Mouse (Mus musculus) midbrain, embryonic 16.5 days (tissue): Measurements from ENCODE around the gene Pcsk6. TPM values are rescaled to one million over a fixed set of nuclear protein-coding genes. Genes with fewer than 3 reads are reported as not detected.
A peak's percentile ranks its signal among the peaks of the same experiment; 100 is the strongest.

Experiments
- ATAC-seq: fragments of 200-750 bp; cut with Nextera tagmentation; 2 replicates; pipeline ENCODE4 v1.8.0; 2017; ENCODE audit warnings: moderate TSS enrichment
- H3K27ac ChIP-seq: fragments of 300-500 bp; sonication (generic); 2 replicates; pipeline ENCODE4 v1.5.1; 2014; ENCODE audit warnings: mild to moderate bottlenecking, low read length, mixed read lengths
- H3K27me3 ChIP-seq: fragments of 300-500 bp; sonication (generic); 2 replicates; pipeline ENCODE4 v1.6.1; 2014; ENCODE audit warnings: low read depth, low read length, mixed read lengths; ENCODE audit not compliant: control insufficient read depth, insufficient read depth
- H3K36me3 ChIP-seq: fragments of 300-500 bp; sonication (generic); 2 replicates; pipeline ENCODE4 v1.6.1; 2014; ENCODE audit warnings: mild to moderate bottlenecking, low read length, moderate library complexity, mixed read lengths; ENCODE audit not compliant: control insufficient read depth, insufficient read depth
- H3K4me1 ChIP-seq: fragments of 300-500 bp; sonication (generic); 2 replicates; pipeline ENCODE4 v1.6.1; 2014; ENCODE audit warnings: mild to moderate bottlenecking, low read length, mixed read lengths; ENCODE audit not compliant: control insufficient read depth, insufficient read depth
- H3K4me2 ChIP-seq: fragments of 300-500 bp; sonication (generic); 2 replicates; pipeline ENCODE4 v1.6.1; 2014; ENCODE audit warnings: mild to moderate bottlenecking, low read length, mixed read lengths
- H3K4me3 ChIP-seq: fragments of 300-500 bp; sonication (generic); 2 replicates; pipeline ENCODE4 v1.5.1; 2014; ENCODE audit warnings: low read depth, mild to moderate bottlenecking, low read length, moderate library complexity, mixed read lengths
- H3K9ac ChIP-seq: fragments of 300-500 bp; sonication (generic); 2 replicates; pipeline ENCODE4 v1.6.1; 2014; ENCODE audit warnings: low read depth, low read length, mixed read lengths
- H3K9me3 ChIP-seq: fragments of 300-500 bp; sonication (generic); replicated peaks from 2 replicates; pipeline ENCODE4 v1.6.1; 2014; ENCODE audit warnings: mild to moderate bottlenecking, low read length, mixed read lengths; ENCODE audit not compliant: control insufficient read depth, poor library complexity, severe bottlenecking
- WGBS: fragments of 180-500 bp; shearing (Covaris S2); extraction: QIAGEN DNeasy Blood & Tissue Kit; methylation state at CpG from one replicate; pipeline ENCODE4 v1.1.7; 2014; 5-methylcytosine and 5-hydroxymethylcytosine counted together
- polyA plus RNA-seq: library from polyadenylated mRNA; unstranded; fragments of >200 nt; fragmentation: Nextera tagmentation; extraction: Ambion mirVana; gene quantifications from 2 replicates; pipeline ENCODE4 v1.2.1, GENCODE M21; 2015

The Pcsk6 gene
- polyA plus RNA-seq, 1 experiment from 2014 or later: 0.82 TPM

GRCm38 (mm10) chr7:65945342-65945993, 83.9 kb downstream of the Pcsk6 start:
- no peak overlapping the region for H3K4me2 ChIP-seq
- no peak for ATAC-seq
- no peak overlapping the region for H3K9ac ChIP-seq
- H3K9me3 ChIP-seq: no peaks in the 10 kb centered on the region
- H3K36me3 ChIP-seq: no peaks in the 10 kb centered on the region
- no peaks in the 10 kb centered on the region for H3K4me1 ChIP-seq
- WGBS: 62% methylated on average over 8 of the region's 8 CpGs
- H3K27ac ChIP-seq: no peak overlapping the region
- H3K4me3 ChIP-seq: no peak overlapping the region
- H3K27me3 ChIP-seq: no peaks in the 10 kb centered on the region

GRCm38 (mm10) chr7:65946397-65946796, 84.9 kb downstream of the Pcsk6 start:
- no peak overlapping the region for H3K9ac ChIP-seq
- no peak overlapping the region for H3K4me2 ChIP-seq
- no peak overlapping the region for H3K4me3 ChIP-seq
- H3K4me1 ChIP-seq: no peaks in the 10 kb centered on the region
- no peaks in the 10 kb centered on the region for H3K36me3 ChIP-seq
- H3K27me3 ChIP-seq: no peaks in the 10 kb centered on the region
- no peaks in the 10 kb centered on the region for H3K9me3 ChIP-seq
- ATAC-seq: no peak
- H3K27ac ChIP-seq: no peak overlapping the region
- 92% methylated on average over 7 of the region's 7 CpGs for whole genome bisulfite sequencing

- H3K9me3 ChIP-seq: no peaks in the 10 kb centered on the region
- H3K27me3 ChIP-seq: no peaks in the 10 kb centered on the region
- no peak overlapping the region for H3K4me3 ChIP-seq
- ATAC-seq: no peak
- no peaks in the 10 kb centered on the region for H3K4me1 ChIP-seq
- H3K27ac ChIP-seq: no peak overlapping the region
- no peak overlapping the region for H3K9ac ChIP-seq
- 92% methylated on average over 11 of the region's 11 CpGs for WGBS
- no peaks in the 10 kb centered on the region for H3K36me3 ChIP-seq
- no peak overlapping the region for H3K4me2 ChIP-seq
Observed at GRCm38 (mm10) chr7:65948891-65949290, 87.4 kb downstream of the Pcsk6 start.

- ATAC-seq: no peak
- WGBS: 82% methylated on average over 4 of the region's 4 CpGs
- no peaks in the 10 kb centered on the region for H3K9me3 ChIP-seq
- H3K27ac ChIP-seq: no peak overlapping the region
- H3K4me1 ChIP-seq: peaks cover 12% of the 10 kb centered on the region
- H3K27me3 ChIP-seq: no peaks in the 10 kb centered on the region
- no peak overlapping the region for H3K4me2 ChIP-seq
- no peak overlapping the region for H3K9ac ChIP-seq
- no peak overlapping the region for H3K4me3 ChIP-seq
- H3K36me3 ChIP-seq: no peaks in the 10 kb centered on the region
Observed at GRCm38 (mm10) chr7:65954583-65954982, 93.0 kb downstream of the Pcsk6 start.

GRCm38 (mm10) chr7:65955304-65956220, 94.0 kb downstream of the Pcsk6 start:
- H3K27ac ChIP-seq: 0 out of 2 replicates have a peak overlapping the region, but pooled peaks have one; percentile 26
- peak overlapping the region; percentile 34; the same call in 1 of the 2 replicates for H3K9ac ChIP-seq
- peak; percentile 91 for ATAC-seq
- peak overlapping the region; percentile 44 for H3K4me2 ChIP-seq
- no peaks in the 10 kb centered on the region for H3K27me3 ChIP-seq
- H3K9me3 ChIP-seq: no peaks in the 10 kb centered on the region
- 16% methylated on average over 24 of the region's 24 CpGs for WGBS
- peaks cover 12% of the 10 kb centered on the region for H3K4me1 ChIP-seq
- H3K36me3 ChIP-seq: no peaks in the 10 kb centered on the region
- H3K4me3 ChIP-seq: no peak overlapping the region

GRCm38 (mm10) chr7:65957245-65957644, 95.7 kb downstream of the Pcsk6 start:
- no peaks in the 10 kb centered on the region for H3K27me3 ChIP-seq
- no peak overlapping the region for H3K27ac ChIP-seq
- 96% methylated on average over 1 of the region's 1 CpGs for WGBS
- no peaks in the 10 kb centered on the region for H3K36me3 ChIP-seq
- H3K4me1 ChIP-seq: peaks cover 12% of the 10 kb centered on the region
- no peak overlapping the region for H3K4me3 ChIP-seq
- no peaks in the 10 kb centered on the region for H3K9me3 ChIP-seq
- no peak overlapping the region for H3K9ac ChIP-seq
- ATAC-seq: no peak
- no peak overlapping the region for H3K4me2 ChIP-seq

GRCm38 (mm10) chr7:65958105-65958504, 96.6 kb downstream of the Pcsk6 start:
- H3K9ac ChIP-seq: no peak overlapping the region
- H3K4me2 ChIP-seq: no peak overlapping the region
- H3K9me3 ChIP-seq: no peaks in the 10 kb centered on the region
- H3K36me3 ChIP-seq: no peaks in the 10 kb centered on the region
- H3K4me3 ChIP-seq: no peak overlapping the region
- H3K27ac ChIP-seq: no peak overlapping the region
- no peaks in the 10 kb centered on the region for H3K27me3 ChIP-seq
- WGBS: 94% methylated on average over 5 of the region's 5 CpGs
- H3K4me1 ChIP-seq: peaks cover 12% of the 10 kb centered on the region
- ATAC-seq: no peak

- 94% methylated on average over 9 of the region's 9 CpGs for WGBS
Observed at GRCm38 (mm10) chr7:65959221-65959924, 97.8 kb downstream of the Pcsk6 start.

More at GRCm38 (mm10) chr7:65959221-65959924, 97.8 kb downstream of the Pcsk6 start:
- no peak for ATAC-seq
- no peaks in the 10 kb centered on the region for H3K27me3 ChIP-seq
- H3K9ac ChIP-seq: no peak overlapping the region
- H3K4me1 ChIP-seq: peaks cover 12% of the 10 kb centered on the region
- no peaks in the 10 kb centered on the region for H3K9me3 ChIP-seq
- H3K36me3 ChIP-seq: no peaks in the 10 kb centered on the region
- H3K4me3 ChIP-seq: no peak overlapping the region
- no peak overlapping the region for H3K27ac ChIP-seq
- no peak overlapping the region for H3K4me2 ChIP-seq
